Mouse (Mus musculus) heart, embryonic 14.5 days (tissue): ENCODE measurements at regions not wholly inside any gene's neighbourhood (a gene's known extent, or its start where the extent isn't known, plus 50 kb on each side); places are given as distances from the start of the nearest gene placed in this dataset.

Experiments
- ATAC-seq: fragments of 200-750 bp; cut with Nextera tagmentation; 2 replicates; pipeline ENCODE4 v1.8.0; 2017; ENCODE audit warnings: low read depth, moderate TSS enrichment; ENCODE audit not compliant: insufficient number of reproducible peaks, insufficient read depth, low FRiP score
- H3K27ac ChIP-seq, 2 experiments: fragments of 200-500 bp in 1 of 2; fragments of 300-500 bp in 1 of 2; sonication (generic) in 1 of 2; replicated peaks in 1 of 2; 2 replicates each; pipeline ENCODE4 v1.5.1; 2012 to 2014; ENCODE audit warnings: low read depth in 2 of 2, low read length in 2 of 2, control low read depth in 1 of 2, mild to moderate bottlenecking in 1 of 2, mixed read lengths in 1 of 2; ENCODE audit not compliant: control insufficient read depth in 1 of 2, insufficient read depth in 1 of 2
- H3K27me3 ChIP-seq: fragments of 300-500 bp; sonication (generic); 2 replicates; pipeline ENCODE4 v1.6.1; 2014; ENCODE audit warnings: mild to moderate bottlenecking, low read length, control low read depth; ENCODE audit not compliant: control insufficient read depth, insufficient read depth
- H3K36me3 ChIP-seq: fragments of 300-500 bp; sonication (generic); 2 replicates; pipeline ENCODE4 v1.6.1; 2014; ENCODE audit warnings: mild to moderate bottlenecking, control low read depth, low read length, mixed read lengths; ENCODE audit not compliant: control insufficient read depth, insufficient read depth
- H3K4me1 ChIP-seq, 2 experiments: fragments of 200-500 bp in 1 of 2; fragments of 300-500 bp in 1 of 2; sonication (generic) in 1 of 2; 2 replicates each; pipeline ENCODE4 v1.6.1; 2012 to 2014; ENCODE audit warnings: low read length in 2 of 2, control low read depth in 1 of 2, mixed read lengths in 1 of 2; ENCODE audit not compliant: control insufficient read depth in 2 of 2, insufficient read depth in 2 of 2
- H3K4me2 ChIP-seq: fragments of 300-500 bp; sonication (generic); 2 replicates; pipeline ENCODE4 v1.6.1; 2014; ENCODE audit warnings: mild to moderate bottlenecking, low read length
- H3K4me3 ChIP-seq, 2 experiments: fragments of 200-500 bp in 1 of 2; fragments of 300-500 bp in 1 of 2; sonication (generic) in 1 of 2; 2 replicates each; pipeline ENCODE4 v1.5.1; 2012 to 2014; ENCODE audit warnings: low read length in 2 of 2, mild to moderate bottlenecking in 2 of 2, control low read depth in 1 of 2, low read depth in 1 of 2, moderate library complexity in 1 of 2; ENCODE audit not compliant: control insufficient read depth in 1 of 2, insufficient read depth in 1 of 2
- H3K9ac ChIP-seq: fragments of 300-500 bp; sonication (generic); 2 replicates; pipeline ENCODE4 v1.6.1; 2014; ENCODE audit warnings: mild to moderate bottlenecking, low read length
- H3K9me3 ChIP-seq: fragments of 300-500 bp; sonication (generic); 2 replicates; pipeline ENCODE4 v1.6.1; 2016; ENCODE audit warnings: low read length, control low read depth; ENCODE audit not compliant: control insufficient read depth
- WGBS: fragments of 180-500 bp; shearing (Covaris S2); extraction: QIAGEN DNeasy Blood & Tissue Kit; methylation state at CpG from one replicate; pipeline ENCODE4 v1.1.7; 2014; 5-methylcytosine and 5-hydroxymethylcytosine counted together

- 75% methylated on average over 7 of the region's 7 CpGs for WGBS
- no peaks in the 10 kb centered on the region for H3K9me3 ChIP-seq
Observed at GRCm38 (mm10) chr3:35349114-35349513, 404.8 kb upstream of the Atp11b start.

GRCm38 (mm10) chr3:35353442-35353841 is 400.5 kb upstream of the Atp11b start:
- 88% methylated on average over 9 of the region's 9 CpGs for WGBS
- no peaks in the 10 kb centered on the region for H3K9me3 ChIP-seq
- no peak for ATAC-seq
- H3K4me1 ChIP-seq: no peaks in the 10 kb centered on the region
- H3K4me3 ChIP-seq: no peak overlapping the region
- no peak overlapping the region for H3K9ac ChIP-seq
- H3K27ac ChIP-seq: no peak overlapping the region
- H3K27me3 ChIP-seq: no peaks in the 10 kb centered on the region
- no peaks in the 10 kb centered on the region for H3K36me3 ChIP-seq
- H3K4me2 ChIP-seq: no peak overlapping the region

More at GRCm38 (mm10) chr3:35349114-35349513, 404.8 kb upstream of the Atp11b start:
- Histone ChIP-seq H3K4me1 (no peaks in the 10 kb centered on the region), H3K36me3 (no peaks in the 10 kb centered on the region), H3K9ac (no peak overlapping the region), H3K4me3 (no peak overlapping the region), H3K4me2 (no peak overlapping the region), H3K27ac (no peak overlapping the region), H3K27me3 (no peaks in the 10 kb centered on the region)
- no peak for ATAC-seq

DNA sequence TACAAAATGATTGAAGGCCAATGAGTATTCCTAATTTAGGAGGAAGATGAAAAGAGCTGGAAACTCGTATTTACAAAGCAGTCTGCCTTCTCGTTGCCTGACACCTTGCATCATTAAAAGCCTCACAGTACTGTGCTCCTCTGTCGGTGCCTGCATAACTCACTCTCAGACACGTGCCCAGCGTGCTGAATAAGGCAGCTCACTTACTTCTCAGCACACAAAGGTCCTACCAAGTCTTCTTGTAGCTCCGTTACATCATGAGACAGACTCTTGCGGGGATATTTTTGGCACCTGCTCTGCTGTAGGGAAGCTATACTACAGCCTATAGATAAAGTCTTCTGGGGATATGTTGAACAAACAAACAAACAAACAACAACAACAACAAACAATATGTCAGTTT is 400.0 kb upstream of the Atp11b start:
- ATAC-seq: no peak
- Histone ChIP-seq H3K27me3 (no peaks in the 10 kb centered on the region), H3K36me3 (no peaks in the 10 kb centered on the region), H3K4me3 (no peak overlapping the region), H3K9me3 (no peaks in the 10 kb centered on the region), H3K27ac (no peak overlapping the region), H3K9ac (no peak overlapping the region), H3K4me1 (no peaks in the 10 kb centered on the region), H3K4me2 (no peak overlapping the region)
- WGBS: 52% methylated on average over 7 of the region's 7 CpGs

DNA sequence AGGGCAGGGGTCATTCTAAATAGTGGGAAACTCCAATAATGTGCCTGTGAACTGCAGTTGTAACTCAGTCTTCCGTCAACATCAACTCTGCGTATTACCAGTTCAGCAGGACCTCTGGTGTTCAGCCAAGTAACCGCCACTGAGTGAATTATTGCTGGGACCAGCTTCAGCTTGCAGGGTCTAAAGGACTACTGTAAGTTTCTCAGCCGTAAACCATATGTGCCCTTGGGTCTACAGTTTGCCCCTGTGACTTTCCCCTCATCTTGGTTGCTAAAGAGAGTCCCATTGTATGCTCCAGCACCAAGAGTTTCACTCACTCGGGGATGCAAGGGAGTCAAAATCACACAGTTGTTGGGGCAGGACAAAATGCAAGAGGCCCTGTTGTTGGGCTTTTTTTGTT is 399.6 kb upstream of the Atp11b start:
- 81% methylated on average over 5 of the region's 5 CpGs for WGBS
- no peaks in the 10 kb centered on the region for H3K36me3 ChIP-seq

DNA sequence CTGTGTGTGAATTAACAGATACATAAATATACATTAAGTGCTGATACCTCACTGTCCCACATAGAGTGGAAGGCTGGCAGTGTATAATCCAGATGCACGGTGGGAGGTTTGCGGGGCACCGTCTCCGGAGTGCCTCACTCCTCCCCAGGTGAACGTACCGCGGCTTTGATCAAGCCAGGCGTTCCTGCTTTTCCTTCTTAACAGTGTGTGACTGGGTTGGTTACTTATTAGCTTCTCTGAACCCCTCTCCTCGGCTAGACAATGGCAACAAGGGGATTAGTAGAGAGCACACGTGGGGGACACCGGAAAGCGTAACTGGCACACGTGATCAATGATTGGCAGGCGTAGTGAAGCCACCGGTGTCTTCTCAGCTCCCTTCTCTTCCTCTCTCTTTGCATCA is 396.8 kb upstream of the Atp11b start:
- Histone ChIP-seq H3K27ac (no peak overlapping the region), H3K9me3 (no peaks in the 10 kb centered on the region), H3K4me2 (no peak overlapping the region), H3K9ac (no peak overlapping the region), H3K27me3 (no peaks in the 10 kb centered on the region), H3K4me3 (no peak overlapping the region), H3K4me1 (no peaks in the 10 kb centered on the region), H3K36me3 (no peaks in the 10 kb centered on the region)
- ATAC-seq: no peak
- 79% methylated on average over 15 of the region's 15 CpGs for WGBS

More for the DNA sequence above, 399.6 kb upstream of the Atp11b start:
- Histone ChIP-seq H3K4me3 (no peak overlapping the region), H3K27ac (no peak overlapping the region), H3K27me3 (no peaks in the 10 kb centered on the region), H3K9ac (no peak overlapping the region), H3K4me2 (no peak overlapping the region), H3K9me3 (no peaks in the 10 kb centered on the region), H3K4me1 (no peaks in the 10 kb centered on the region)
- no peak for ATAC-seq

- Histone ChIP-seq H3K9ac (no peak overlapping the region), H3K4me3 (no peak overlapping the region), H3K9me3 (no peaks in the 10 kb centered on the region), H3K4me1 (no peaks in the 10 kb centered on the region), H3K27ac (no peak overlapping the region), H3K36me3 (no peaks in the 10 kb centered on the region), H3K27me3 (no peaks in the 10 kb centered on the region), H3K4me2 (no peak overlapping the region)
- WGBS: 76% methylated on average over 6 of the region's 6 CpGs
- ATAC-seq: no peak
Observed at GRCm38 (mm10) chr3:35358541-35358940, 395.4 kb upstream of the Atp11b start.

- Histone ChIP-seq H3K36me3 (no peaks in the 10 kb centered on the region), H3K9me3 (no peaks in the 10 kb centered on the region), H3K4me2 (no peak overlapping the region), H3K4me3 (no peak overlapping the region), H3K9ac (no peak overlapping the region), H3K27ac (no peak overlapping the region), H3K27me3 (no peaks in the 10 kb centered on the region), H3K4me1 (no peaks in the 10 kb centered on the region)
- WGBS: 29% methylated on average over 8 of the region's 8 CpGs
- no peak for ATAC-seq
Observed at GRCm38 (mm10) chr3:35359288-35359687, 394.6 kb upstream of the Atp11b start.

GRCm38 (mm10) chr3:35360515-35360914 is 393.4 kb upstream of the Atp11b start:
- no peak overlapping the region for H3K4me3 ChIP-seq
- H3K9me3 ChIP-seq: no peaks in the 10 kb centered on the region
- H3K27me3 ChIP-seq: no peaks in the 10 kb centered on the region
- no peak for ATAC-seq
- H3K27ac ChIP-seq: no peak overlapping the region
- H3K36me3 ChIP-seq: no peaks in the 10 kb centered on the region
- no peak overlapping the region for H3K9ac ChIP-seq
- H3K4me2 ChIP-seq: no peak overlapping the region
- H3K4me1 ChIP-seq: no peaks in the 10 kb centered on the region
